ENCODE assay signal across 20 mouse cellular contexts in the genomic region with DNA sequence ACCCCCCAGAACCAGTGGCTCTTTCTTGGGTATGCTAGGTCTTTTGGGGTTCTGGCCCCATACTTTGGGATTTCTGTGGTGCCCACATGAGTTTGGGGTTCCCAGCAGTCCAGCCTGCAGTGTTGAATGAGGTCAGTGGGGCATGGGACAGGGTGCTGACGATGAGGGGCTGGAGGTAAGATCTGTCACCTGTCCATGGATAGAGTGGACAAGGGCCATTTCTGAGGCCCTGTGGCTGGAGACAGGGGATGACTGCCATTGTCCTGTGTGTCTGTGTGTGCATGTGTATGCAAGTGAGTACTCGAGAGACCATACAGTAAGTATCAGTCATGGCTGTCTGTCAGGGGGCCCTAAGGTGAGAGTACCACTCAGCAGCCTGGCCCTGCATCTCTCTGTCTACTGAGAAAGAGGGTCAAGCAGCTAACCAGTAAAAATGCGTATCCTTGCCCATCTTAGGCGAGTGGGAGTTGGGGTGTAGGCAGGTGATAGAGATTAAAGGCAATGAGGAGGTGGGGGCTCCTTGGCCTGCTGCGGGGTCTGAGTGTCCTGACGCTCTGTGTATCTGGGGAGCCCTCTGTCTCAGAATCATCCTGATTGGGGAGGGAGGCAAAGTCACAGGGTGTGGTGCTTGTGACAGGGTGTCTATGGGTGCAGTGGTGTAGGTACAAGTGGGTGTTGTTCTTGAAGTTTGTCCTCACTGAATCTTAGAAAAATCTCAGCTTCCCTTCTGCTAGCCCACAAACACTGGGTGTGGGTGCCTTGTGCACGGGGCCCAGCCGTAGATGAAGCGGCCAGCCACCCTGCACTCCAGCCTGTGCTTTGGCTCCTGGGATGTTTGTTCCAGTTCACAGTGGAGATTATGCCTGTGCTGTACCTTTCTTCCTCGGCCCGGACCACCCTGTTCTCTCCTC. TPM values are rescaled to one million over a fixed set of nuclear protein-coding genes. Genes with fewer than 3 reads are reported as not detected.
A peak's percentile ranks its signal among the peaks of the same experiment; 100 is the strongest.
DNase-seq lines count a peak whose midpoint lies in the region; ATAC-seq and TF ChIP-seq lines count a peak whose summit lies in the region.
"Had no signal": no experiment of that assay in that cellular context is flagged by ENCODE, and none has a peak within 500 bp of the region (broad histone marks: within the 10 kb centered on the region; RNA-seq: fewer than 3 reads in every experiment).

No protein-coding gene starts in this region.

- no peaks in the 10 kb centered on the region for H3K36me3 ChIP-seq in liver, postnatal 0 days (replicated peaks; ENCODE audit: insufficient read depth, low read length)
- H3K36me3 ChIP-seq: embryonic facial prominence, embryonic 10.5 days had no signal

- H3K9ac ChIP-seq in liver, postnatal 0 days (replicated peaks) = no peak overlapping the region; the same call in 1 of the 2 replicates
- H3K9ac ChIP-seq: forebrain, postnatal 0 days; liver, embryonic 14.5 days had no signal

- peaks cover 15% of the 10 kb centered on the region for H3K4me1 ChIP-seq in liver, postnatal 0 days (ENCODE audit: insufficient read depth)

- TF ChIP-seq EP300 in liver, postnatal 0 days (IDR thresholded peaks at IDR 0.05; ENCODE audit: low read depth) = no peak

- H3K4me3 ChIP-seq in left cerebral cortex, adult 2 months = no peak overlapping the region
- 0 out of 2 replicates have a peak overlapping the region, but pooled peaks have one; percentile 2 for H3K4me3 ChIP-seq in liver, postnatal 0 days (ENCODE audit: low read depth, low read length)
- H3K4me3 ChIP-seq: embryonic facial prominence, embryonic 10.5 days; erythroblast, embryonic 14.5 days had no signal

- no peak for TF ChIP-seq CTCF in left cerebral cortex, adult 2 months (IDR thresholded peaks at IDR 0.05)
- no peak for TF ChIP-seq CTCF in liver, postnatal 0 days (IDR thresholded peaks at IDR 0.05; ENCODE audit: low read depth)

- no peak for DNase-seq in frontal cortex, postnatal 25 days (ENCODE audit: low spot score in 2 of 2)
- no peak for DNase-seq in left cerebral cortex, adult 2 months (ENCODE audit: extremely low spot score in 1 of 2, low spot score in 2 of 2)
- no peak for DNase-seq in left cerebral cortex, adult 11 months (ENCODE audit: low spot score)
- DNase-seq in A20 (ENCODE audit: low read depth, low spot score) = peak; percentile 48
- no peak for DNase-seq in liver, postnatal 0 days
- DNase-seq in urinary bladder, postnatal 14 days (ENCODE audit: low spot score) = no peak
- no peak for DNase-seq in cerebellum, postnatal 25 days
- DNase-seq: cerebellum, postnatal 14 days; forebrain, postnatal 0 days; retina, postnatal 1 day had no signal

- intact Hi-C loops in left cerebral cortex, adult 2 months (cut with DNase I) = no loop called here

- peak; percentile 38; the same call in 1 of the 2 replicates for ATAC-seq in frontal cortex, adult (ENCODE audit: low TSS enrichment)
- ATAC-seq in liver, postnatal 0 days = 0 out of 2 replicates have a peak, but pooled peaks have one; percentile 3
- ATAC-seq: forebrain, postnatal 0 days had no signal

- peak overlapping the region; percentile 44 for H3K4me2 ChIP-seq in liver, postnatal 0 days (ENCODE audit: low read depth, low read length)

- H3K27ac ChIP-seq in left cerebral cortex, adult 2 months = peak overlapping the region; percentile 45; the same call in 1 of the 2 replicates
- H3K27ac ChIP-seq in liver, postnatal 0 days (ENCODE audit: low read depth) = peak overlapping the region; percentile 84
- H3K27ac ChIP-seq: embryonic facial prominence, embryonic 10.5 days; liver, embryonic 14.5 days had no signal

- peaks cover 9% of the 10 kb centered on the region for H3K9me3 ChIP-seq in liver, postnatal 0 days (ENCODE audit: low read length)

- H3K27me3 ChIP-seq in liver, postnatal 0 days (ENCODE audit: insufficient read depth, low read length) = no peaks in the 10 kb centered on the region
- H3K27me3 ChIP-seq: Patski had no signal

- WGBS in liver, postnatal 0 days (ENCODE audit: insufficient replicate concordance) = 75% methylated on average over 11 of the region's 11 CpGs

RNA-seq across cellular contexts. Expression of a gene that starts 32.8 kb away (rescaled TPM):
- 10 to 100 TPM; 10.0 to 10.6 TPM for total RNA-seq in left cerebral cortex, adult 2 months (2021)
- 5.8 and 7.1 TPM in 2 replicates for polyA plus RNA-seq in liver, postnatal 0 days (2015; fragmentation: Nextera tagmentation; extraction: Ambion mirVana)

RNA-seq across cellular contexts. Expression of a gene that starts 43.0 kb away (rescaled TPM):
- total RNA-seq in left cerebral cortex, adult 2 months (2021) = not detected
- polyA plus RNA-seq in liver, postnatal 0 days (2015; fragmentation: Nextera tagmentation; extraction: Ambion mirVana) = 0.07 and 0.15 TPM in 2 replicates
- total RNA-seq: adrenal gland, postnatal 36 days; forebrain, postnatal 0 days; gastrocnemius, postnatal 36 days; hematopoietic stem cell, adult 5-6 weeks had no signal
- polyA plus RNA-seq: erythroblast, embryonic 14.5 days; forebrain, postnatal 0 days; kidney, embryonic 14.5 days; liver, embryonic 14.5 days; neural tube, embryonic 14.5 days; Patski had no signal
